Mouse (Mus musculus) heart, adult 18-20 months (tissue): ENCODE measurements around the gene Slc17a7. TPM values are rescaled to one million over a fixed set of nuclear protein-coding genes. Genes with fewer than 3 reads are reported as not detected.

Experiments
- DNase-seq, 2 experiments: peaks; one replicate each; pipeline ENCODE4 v3.0.0; 2021 to 2022; ENCODE audit warnings: mixed read lengths in 1 of 2
- total RNA-seq, 2 experiments: library from RNA; stranded (reverse); gene quantifications; 2 replicates each; pipeline ENCODE4 v1.2.3; 2021

Slc17a7 gene
- total RNA-seq, 2 experiments from 2014 or later = 29.7 to 32.4 TPM

DNA sequence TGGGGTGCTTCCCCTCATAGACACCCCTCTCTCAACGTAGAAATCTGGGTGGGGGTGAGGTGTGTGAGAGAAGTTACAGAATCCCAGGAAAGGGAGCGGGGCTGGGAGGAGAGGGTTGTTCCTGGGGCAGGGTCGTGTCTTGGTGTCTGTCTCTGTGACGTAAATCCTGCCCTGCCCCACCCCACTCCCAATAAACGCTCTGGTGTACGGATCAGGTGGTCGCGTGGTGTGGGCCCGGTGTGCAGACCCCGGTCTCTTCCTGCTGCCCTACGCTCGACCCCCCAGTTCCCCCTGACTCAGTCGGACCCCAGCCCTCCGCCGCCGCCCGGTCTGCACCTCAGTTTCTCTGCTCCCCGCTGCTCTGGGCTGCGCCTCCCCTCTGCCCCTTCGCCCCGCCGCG is 12.2 kb downstream of the Slc17a7 start:
- DNase-seq = no peak

- DNase-seq = no peak
These were observed 12.6 kb downstream of the Slc17a7 start for GRCm38 (mm10) chr7:45176356-45176755.

DNA sequence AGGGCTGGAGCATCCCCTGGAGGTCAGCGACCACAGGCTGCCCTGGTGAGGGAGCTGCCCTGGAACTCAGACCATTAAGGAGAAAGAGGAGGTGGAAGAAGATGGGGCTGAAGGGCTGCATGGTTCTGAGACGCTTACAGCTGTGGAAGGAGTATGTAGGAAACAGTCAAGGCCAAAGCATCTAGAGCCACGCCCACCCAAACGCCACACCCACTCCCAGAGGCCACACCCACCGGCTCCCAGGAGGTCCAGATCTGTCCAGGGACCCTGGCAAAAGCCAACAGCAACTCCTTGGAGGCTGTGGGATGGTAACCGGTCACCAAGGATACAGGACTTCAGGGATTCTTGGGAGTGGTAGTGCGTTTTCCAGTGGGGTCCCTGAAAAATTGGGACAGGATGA is 14.8 kb downstream of the Slc17a7 start:
- no peak for DNase-seq

- no peak for DNase-seq
These were observed 15.7 kb downstream of the Slc17a7 start, which contains the start of gene Gfy for GRCm38 (mm10) chr7:45179469-45179868. Gfy (minus strand) TSS chr7:45179569.

DNA sequence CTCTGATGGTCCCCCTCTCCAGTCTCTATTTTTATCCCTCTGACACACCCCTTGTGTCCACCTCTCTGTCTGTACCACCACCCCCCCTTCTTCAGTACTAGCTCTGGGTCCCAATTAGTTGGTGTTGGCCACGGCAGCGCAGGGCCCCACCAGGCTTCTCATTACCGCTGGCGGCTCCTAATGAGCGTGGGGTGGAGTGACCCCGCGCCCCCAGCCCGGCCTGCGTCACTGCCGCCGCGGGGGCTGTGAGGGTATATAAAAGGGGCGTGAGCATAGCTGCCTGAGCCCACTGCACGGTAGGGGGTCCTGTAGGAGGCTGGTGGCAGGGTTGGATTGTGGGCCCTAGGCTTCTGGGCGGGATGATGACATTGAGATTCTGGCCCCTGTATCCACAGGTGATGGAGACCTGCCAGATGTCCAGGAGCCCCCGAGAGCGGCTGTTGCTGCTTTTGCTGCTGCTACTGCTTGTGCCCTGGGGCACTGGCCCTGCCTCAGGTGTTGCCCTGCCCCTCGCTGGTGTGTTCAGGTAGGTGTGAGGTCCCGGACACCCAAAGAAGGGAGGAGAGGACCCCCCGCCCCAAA is 17.2 kb downstream of the Slc17a7 start, which contains the start of gene Pth2:
TSS of gene Pth2 (plus strand) at position 100 of the 582 bp plus-strand sequence.
- DNase-seq = no peak

- DNase-seq = no peak
These were observed 17.8 kb downstream of the Slc17a7 start for GRCm38 (mm10) chr7:45181540-45181939.

DNA sequence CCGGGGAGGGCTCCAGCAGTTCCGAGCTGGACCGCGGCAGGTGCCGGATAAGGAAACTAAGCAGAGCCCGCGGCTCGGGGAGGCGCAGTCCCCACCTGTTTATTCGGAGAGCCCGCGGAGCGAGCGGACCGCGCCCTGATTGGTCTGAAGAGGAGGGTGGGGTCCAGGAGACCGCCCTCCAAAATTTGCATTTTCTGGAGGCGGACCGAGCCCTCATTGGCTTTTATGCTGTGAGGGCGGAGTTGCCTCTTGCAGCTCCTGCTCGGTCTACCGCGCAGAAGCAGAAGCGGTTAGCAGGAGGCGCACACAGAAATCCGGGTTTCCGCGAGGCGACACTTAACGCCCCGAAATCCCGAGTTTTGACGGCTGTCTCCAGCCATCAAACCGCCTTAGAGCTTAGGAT is 18.5 kb downstream of the Slc17a7 start:
- DNase-seq = peak; percentile 89 to 94

- DNase-seq = no peak
These were observed 18.9 kb downstream of the Slc17a7 start for GRCm38 (mm10) chr7:45182606-45183005.

GRCm38 (mm10) chr7:45183672-45184071 is 19.9 kb downstream of the Slc17a7 start:
- DNase-seq = no peak

DNA sequence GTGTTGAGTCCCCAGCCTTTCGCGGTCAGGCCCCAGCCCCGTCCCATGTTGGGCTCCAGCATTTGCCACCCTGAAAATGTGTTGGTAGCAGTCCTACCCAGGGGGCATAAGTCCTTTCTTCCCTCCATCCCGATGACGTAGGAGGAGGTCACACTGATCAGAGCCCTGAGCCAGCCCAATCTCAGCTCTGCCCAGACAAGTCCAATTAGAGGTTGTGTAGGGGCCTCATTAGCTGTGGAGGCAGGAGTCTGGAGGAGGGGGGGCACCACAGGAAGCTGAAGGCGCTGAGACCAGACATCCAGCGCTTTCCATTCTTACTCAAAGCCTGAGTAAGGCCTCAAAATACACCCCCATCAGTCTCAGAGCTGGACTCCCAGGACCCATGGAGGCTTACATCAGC is 22.2 kb downstream of the Slc17a7 start:
- DNase-seq = no peak

DNA sequence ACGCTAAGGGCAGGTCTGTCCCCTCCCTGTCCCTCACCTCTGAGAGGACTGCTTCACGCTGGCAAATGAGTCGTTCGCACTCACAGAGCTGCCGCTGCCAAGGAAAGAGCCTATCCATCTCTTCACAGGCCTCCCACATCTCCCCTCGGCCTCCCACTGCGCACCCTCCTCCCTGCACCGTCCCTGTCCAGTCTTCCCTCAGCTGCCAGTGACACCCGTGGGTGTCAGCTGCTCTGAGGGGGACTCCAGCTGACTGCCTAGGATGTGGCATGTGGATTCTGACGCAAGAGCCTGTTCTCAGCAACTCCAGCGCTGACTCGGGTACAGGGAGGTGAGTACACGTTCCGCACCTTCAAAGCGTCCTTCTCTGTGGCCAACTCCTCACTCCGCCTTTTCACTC is 25.9 kb downstream of the Slc17a7 start:
- DNase-seq = no peak

- DNase-seq = no peak
These were observed 26.4 kb downstream of the Slc17a7 start for GRCm38 (mm10) chr7:45190186-45190585.

GRCm38 (mm10) chr7:45191161-45191560 is 27.4 kb downstream of the Slc17a7 start:
- no peak for DNase-seq

- no peak for DNase-seq
These were observed 28.1 kb downstream of the Slc17a7 start for GRCm38 (mm10) chr7:45191803-45192363.

DNA sequence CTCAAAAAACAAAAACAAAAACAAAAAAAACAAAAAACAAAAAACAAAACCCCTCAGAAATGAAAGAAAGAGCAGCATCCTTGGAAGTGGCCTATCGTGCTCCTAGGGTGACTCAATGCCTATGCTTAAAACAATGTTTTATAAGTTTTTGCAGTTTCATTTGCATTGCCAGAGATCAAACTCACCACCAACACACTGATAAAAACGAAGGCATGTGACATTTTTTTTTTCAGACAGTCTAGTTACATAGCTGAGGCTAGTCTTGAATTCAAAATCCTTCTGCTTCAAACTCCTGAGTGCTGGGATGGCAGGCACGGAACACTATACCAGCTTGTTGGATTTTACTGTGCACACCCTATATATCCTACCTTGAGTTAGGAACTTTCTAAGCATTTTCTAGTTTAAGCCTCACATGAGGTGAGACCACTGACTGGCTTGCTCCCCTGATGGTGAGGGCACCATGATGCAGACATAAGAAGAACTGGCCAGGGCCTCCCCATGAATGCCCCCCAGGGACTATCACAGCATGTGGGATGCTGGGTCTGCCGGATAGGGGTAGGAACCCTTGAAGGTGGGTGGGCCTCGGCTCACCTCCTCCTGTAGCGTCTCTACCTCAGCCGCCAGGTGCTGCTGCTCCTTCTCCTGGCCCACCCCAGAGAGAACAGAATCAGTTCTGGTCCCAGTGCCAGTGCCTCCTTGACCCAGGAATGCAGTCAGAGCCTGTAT is 29.0 kb downstream of the Slc17a7 start:
- no peak for DNase-seq

DNA sequence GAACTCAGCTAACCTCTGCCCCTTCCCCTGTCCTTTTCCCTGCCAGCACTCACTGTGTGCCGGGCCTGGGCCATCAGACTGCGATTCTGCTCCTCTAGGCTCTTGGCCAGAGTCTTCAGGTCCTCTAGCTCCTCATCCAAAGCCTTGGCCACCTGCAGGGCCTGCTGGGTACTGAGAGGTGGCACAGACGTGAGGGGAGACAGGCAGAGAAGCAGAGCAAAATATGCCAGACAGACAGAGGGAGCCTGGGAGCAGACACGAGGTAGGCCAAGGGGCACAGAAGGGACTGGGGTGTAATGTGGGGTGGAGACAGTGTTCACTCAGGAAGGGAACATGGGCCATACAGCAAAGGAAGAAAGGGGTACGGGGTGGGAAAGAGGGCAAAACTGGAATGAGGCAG is 29.7 kb downstream of the Slc17a7 start:
- no peak for DNase-seq

- no peak for DNase-seq
These were observed 30.4 kb downstream of the Slc17a7 start for GRCm38 (mm10) chr7:45193871-45194785.

DNA sequence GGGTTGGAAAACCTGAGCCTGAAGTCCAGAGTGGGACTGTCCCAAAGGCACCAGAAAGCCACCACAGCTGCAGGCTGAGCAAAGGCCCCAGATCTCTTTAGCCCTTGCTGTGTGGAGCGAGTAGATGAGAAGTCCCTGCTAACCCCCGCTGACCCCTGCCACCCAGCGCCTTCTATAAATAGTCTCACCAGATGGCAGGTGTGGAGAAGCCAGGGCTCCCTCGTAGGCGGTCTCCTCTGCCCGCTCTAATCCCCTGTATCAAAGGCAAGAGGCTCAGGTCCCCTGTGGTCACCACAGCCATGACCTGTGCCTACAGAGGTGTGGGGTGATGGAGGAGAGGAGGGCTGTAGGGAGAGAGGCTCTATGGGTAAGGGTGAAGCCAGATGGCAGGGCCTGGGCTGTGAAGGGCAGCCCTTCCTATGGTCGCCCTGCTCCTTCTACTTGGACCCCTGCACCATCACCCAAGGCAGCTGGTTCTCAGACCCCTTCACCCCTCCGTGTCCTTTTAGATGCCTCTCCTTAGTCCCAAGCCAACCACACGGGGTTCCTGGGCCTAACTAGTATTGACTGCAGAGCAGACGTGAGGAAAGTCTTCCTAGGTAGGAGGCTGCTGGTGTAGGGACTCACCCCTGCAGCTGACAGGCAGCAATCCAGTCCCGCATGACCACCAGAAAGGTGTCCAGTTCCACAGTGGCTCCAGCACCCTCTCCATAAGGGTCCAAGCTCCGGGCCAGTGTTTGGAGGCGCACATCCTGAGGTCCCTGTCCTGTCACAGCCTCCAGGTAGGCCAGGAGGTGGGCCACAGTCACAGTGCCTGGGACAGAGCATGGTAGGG is 31.8 kb downstream of the Slc17a7 start:
- no peak for DNase-seq

DNA sequence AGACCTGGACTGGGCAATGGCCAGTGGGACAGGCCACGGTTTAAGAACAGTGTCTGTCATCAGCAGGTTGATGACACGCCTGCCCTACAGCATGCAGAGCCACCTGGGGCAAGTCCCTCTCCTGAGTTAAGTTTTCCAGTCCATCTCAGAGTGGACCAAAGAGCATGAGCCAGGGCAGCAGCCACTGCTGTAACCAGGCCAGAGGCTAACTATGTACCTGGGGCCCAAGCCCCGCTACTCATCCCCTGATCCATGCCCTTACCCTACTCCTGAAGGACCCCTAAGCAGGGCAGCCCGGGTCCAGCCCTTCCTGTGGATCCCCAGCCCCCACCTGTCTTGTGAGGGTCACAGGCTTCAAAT is 32.4 kb downstream of the Slc17a7 start:
- no peak for DNase-seq

DNA sequence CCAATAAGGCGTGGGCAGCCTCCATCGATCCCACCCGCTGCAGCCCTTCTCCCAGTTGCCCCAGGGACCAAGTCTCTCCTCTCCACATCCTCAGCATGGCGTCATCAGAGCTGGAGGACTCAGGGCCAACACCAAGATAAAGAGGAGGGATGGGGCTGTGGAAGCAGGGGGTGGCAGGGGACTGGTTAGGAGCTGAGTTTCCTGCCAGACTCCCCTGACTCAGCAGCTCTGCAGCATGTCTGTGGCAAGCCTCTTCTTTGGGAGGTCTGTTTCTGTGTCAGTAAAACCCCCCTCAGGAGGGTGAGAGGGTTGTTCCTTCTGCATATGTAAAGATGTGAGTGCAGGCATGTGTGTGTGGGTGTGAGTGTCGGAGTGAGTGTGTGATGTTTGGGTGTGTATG is 33.2 kb downstream of the Slc17a7 start:
- no peak for DNase-seq

GRCm38 (mm10) chr7:45198435-45198834 is 34.7 kb downstream of the Slc17a7 start:
- DNase-seq = peak; percentile 74 to 79

DNA sequence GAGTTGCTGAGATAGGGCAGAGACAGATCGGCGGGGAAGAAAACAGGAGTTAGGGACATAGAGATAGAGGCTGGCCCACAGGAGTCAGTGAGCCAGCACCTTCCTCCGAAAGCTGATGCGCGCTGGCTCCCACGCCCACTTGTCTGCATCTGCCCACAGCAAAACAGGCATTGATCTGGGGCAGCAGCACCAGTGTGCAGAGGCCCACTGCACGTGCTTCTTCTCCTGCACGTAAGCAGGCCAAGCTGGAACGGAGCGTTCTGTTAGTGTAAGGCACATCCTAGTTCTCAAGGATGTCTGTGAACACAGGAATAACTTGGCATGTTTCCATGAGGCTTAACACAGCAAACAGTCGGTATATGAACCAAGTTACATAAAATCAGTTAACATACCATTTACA is 35.2 kb downstream of the Slc17a7 start:
- DNase-seq = no peak
